Mouse (Mus musculus): Measurements from ENCODE around the gene Wdr78. TPM values are rescaled to one million over a fixed set of nuclear protein-coding genes. Genes with fewer than 3 reads are reported as not detected.

The Wdr78 gene
- polyA plus RNA-seq (2014; fragmentation: Illumina TruSeq; extraction: RNeasy Lipid Tissue Mini Kit (QIAGEN cat#74804); ENCODE audit: insufficient read depth, low read depth, low replicate concordance), result 5.9 TPM

GRCm38 (mm10) chr4:103114184-103115111 lies at the start of gene Wdr78, which contains the start of gene Mier1:
Wdr78 (minus strand) TSS chr4:103114555.
Mier1 (plus strand) TSS chr4:103114390.

DNA sequence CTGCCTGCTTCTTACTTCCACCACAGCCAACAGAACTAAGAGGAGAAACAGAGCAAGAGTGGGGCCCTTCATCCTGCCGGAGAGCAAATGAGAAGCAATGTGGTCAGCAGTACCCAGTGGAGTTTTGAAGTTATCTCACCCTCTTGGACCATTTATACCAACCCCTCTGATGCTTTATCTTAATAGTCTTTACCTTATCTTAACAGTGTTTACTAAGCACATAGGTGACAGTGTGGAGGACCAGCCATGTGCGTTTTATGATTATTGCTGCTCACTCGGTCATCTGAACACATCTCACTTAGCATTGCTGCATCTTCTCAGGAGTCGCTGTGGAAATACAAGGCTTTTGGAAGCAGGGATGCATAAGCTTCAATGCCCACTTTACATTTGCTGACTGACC lies 87.7 kb downstream of the Wdr78 start, which contains the start of gene Insl5:
TSS of gene Insl5 (minus strand) at position 222 of the 400 bp plus-strand sequence.

Other genes starting within 250 kb of the Wdr78 start
- gene Tctex1d1, start 135.9 kb downstream of the Wdr78 start, polyA plus RNA-seq (2014; fragmentation: Illumina TruSeq; extraction: RNeasy Lipid Tissue Mini Kit (QIAGEN cat#74804); ENCODE audit: insufficient read depth, low read depth, low replicate concordance), result not detected
- not detected for gene Insl5, start 87.7 kb downstream of the Wdr78 start, polyA plus RNA-seq (2014; fragmentation: Illumina TruSeq; extraction: RNeasy Lipid Tissue Mini Kit (QIAGEN cat#74804); ENCODE audit: insufficient read depth, low read depth, low replicate concordance)
- 23.2 TPM for gene Mier1, start 165 bp downstream of the Wdr78 start, polyA plus RNA-seq (2014; fragmentation: Illumina TruSeq; extraction: RNeasy Lipid Tissue Mini Kit (QIAGEN cat#74804); ENCODE audit: insufficient read depth, low read depth, low replicate concordance)
- gene Slc35d1, start 100.6 kb upstream of the Wdr78 start, polyA plus RNA-seq (2014; fragmentation: Illumina TruSeq; extraction: RNeasy Lipid Tissue Mini Kit (QIAGEN cat#74804); ENCODE audit: insufficient read depth, low read depth, low replicate concordance), result 3.3 TPM
- gene 4921539E11Rik, start 176.3 kb upstream of the Wdr78 start, polyA plus RNA-seq (2014; fragmentation: Illumina TruSeq; extraction: RNeasy Lipid Tissue Mini Kit (QIAGEN cat#74804); ENCODE audit: insufficient read depth, low read depth, low replicate concordance), result not detected
- 14.4 TPM for gene Oma1, start 199.3 kb upstream of the Wdr78 start, polyA plus RNA-seq (2014; fragmentation: Illumina TruSeq; extraction: RNeasy Lipid Tissue Mini Kit (QIAGEN cat#74804); ENCODE audit: insufficient read depth, low read depth, low replicate concordance)

Measured in lung, adult 10 weeks (tissue).